Mouse (Mus musculus) G1E-ER4 (cell line): ENCODE measurements around the gene Des. TPM values are rescaled to one million over a fixed set of nuclear protein-coding genes. Genes with fewer than 3 reads are reported as not detected.

Experiments used
- GATA1 ChIP-seq: IDR thresholded peaks from one replicate; pipeline ENCODE4 v1.8.0; 2012; ENCODE audit warnings: low read length, inconsistent platforms
- polyA plus RNA-seq: library from polyadenylated mRNA; stranded (reverse); fragments of >175 nt; gene quantifications from 2 replicates; pipeline ENCODE4 v1.2.3, GENCODE M21; 2012

Gene Des
- polyA plus RNA-seq, 1 experiment, result 1.4 TPM

- TF ChIP-seq GATA1, result no peak
These were observed 11.4 kb downstream of the Des start for GRCm38 (mm10) chr1:75371317-75372095.

- TF ChIP-seq GATA1, result no peak
These were observed 12.3 kb downstream of the Des start for GRCm38 (mm10) chr1:75372450-75372849.

- no peak for TF ChIP-seq GATA1
These were observed 13.1 kb downstream of the Des start for GRCm38 (mm10) chr1:75373276-75373675.

- no peak for TF ChIP-seq GATA1
These were observed 15.1 kb downstream of the Des start, which contains the start of gene Speg for GRCm38 (mm10) chr1:75374950-75375936. TSS of gene Speg (plus strand) at chr1:75375297.

- TF ChIP-seq GATA1, result no peak
These were observed 19.1 kb downstream of the Des start for GRCm38 (mm10) chr1:75379196-75379595.

- TF ChIP-seq GATA1, result no peak
These were observed 19.8 kb downstream of the Des start for GRCm38 (mm10) chr1:75379931-75380330.

- TF ChIP-seq GATA1, result no peak
These were observed 20.8 kb downstream of the Des start for GRCm38 (mm10) chr1:75380951-75381350.

GRCm38 (mm10) chr1:75381482-75382355 is 21.6 kb downstream of the Des start:
- TF ChIP-seq GATA1, result no peak

GRCm38 (mm10) chr1:75382356-75383071 is 22.4 kb downstream of the Des start:
- no peak for TF ChIP-seq GATA1

GRCm38 (mm10) chr1:75384470-75385141 is 24.5 kb downstream of the Des start:
- TF ChIP-seq GATA1, result no peak

- TF ChIP-seq GATA1, result no peak
These were observed 25.1 kb downstream of the Des start for GRCm38 (mm10) chr1:75385142-75385730.

GRCm38 (mm10) chr1:75386149-75386548 is 26.0 kb downstream of the Des start:
- no peak for TF ChIP-seq GATA1

- TF ChIP-seq GATA1, result no peak
These were observed 27.4 kb downstream of the Des start for GRCm38 (mm10) chr1:75387469-75387928.
